ENCODE assay signal across 8 mouse cellular contexts in genomic region chr11:97363644-97363995, GRCm38 (mm10). TPM values are rescaled to one million over a fixed set of nuclear protein-coding genes. Genes with fewer than 3 reads are reported as not detected.
DNase-seq lines count a peak whose midpoint lies in the region; ATAC-seq and TF ChIP-seq lines count a peak whose summit lies in the region.

No protein-coding gene starts in this region.

- ATAC-seq in hindbrain, embryonic 12.5 days (ENCODE audit: low FRiP score), result no peak
- ATAC-seq in liver, embryonic 15.5 days (ENCODE audit: insufficient read depth), result no peak

- intact Hi-C loops in left cerebral cortex, adult 2 months (cut with DNase I), result loop anchor here (2.0 to 10.0 kb wide), 2 partner anchors 37 to 261 kb away; partner anchors contain the start of gene Epop

- TF ChIP-seq CTCF in left cerebral cortex, adult 2 months (IDR thresholded peaks at IDR 0.05), result no peak

- H3K36me3 ChIP-seq in hindbrain, embryonic 12.5 days, result no peaks in the 10 kb centered on the region
- H3K36me3 ChIP-seq in liver, embryonic 15.5 days (replicated peaks), result peaks cover 9% of the 10 kb centered on the region; the same call in 1 of the 2 replicates

- H3K4me3 ChIP-seq in left cerebral cortex, adult 2 months, result peak overlapping the region; percentile 97
- H3K4me3 ChIP-seq in hindbrain, embryonic 12.5 days, result peak overlapping the region; percentile 77
- peak overlapping the region; percentile 97 for H3K4me3 ChIP-seq in liver, embryonic 15.5 days (replicated peaks)

- H3K27me3 ChIP-seq in hindbrain, embryonic 12.5 days, result no peaks in the 10 kb centered on the region
- no peaks in the 10 kb centered on the region for H3K27me3 ChIP-seq in liver, embryonic 15.5 days

- peak overlapping the region; percentile 89 for H3K4me2 ChIP-seq in hindbrain, embryonic 12.5 days (replicated peaks)
- peak overlapping the region; percentile 98 for H3K4me2 ChIP-seq in liver, embryonic 15.5 days

- peak overlapping the region; percentile 94; the same call in 1 of the 2 replicates for H3K27ac ChIP-seq in left cerebral cortex, adult 2 months
- H3K27ac ChIP-seq in hindbrain, embryonic 12.5 days, result no peak overlapping the region
- H3K27ac ChIP-seq in liver, embryonic 15.5 days (replicated peaks), result peak overlapping the region; percentile 85

- H3K9ac ChIP-seq in hindbrain, embryonic 12.5 days, result peak overlapping the region; percentile 97
- H3K9ac ChIP-seq in liver, embryonic 15.5 days, result peak overlapping the region; percentile 99

- 2% methylated on average over 7 of the region's 7 CpGs for WGBS in hindbrain, embryonic 12.5 days
- 2% methylated on average over 7 of the region's 7 CpGs for WGBS in liver, embryonic 15.5 days (ENCODE audit: insufficient replicate concordance)

- no peaks in the 10 kb centered on the region for H3K9me3 ChIP-seq in hindbrain, embryonic 12.5 days (replicated peaks)
- H3K9me3 ChIP-seq in liver, embryonic 15.5 days (replicated peaks), result no peaks in the 10 kb centered on the region

- H3K4me1 ChIP-seq in hindbrain, embryonic 12.5 days, result peaks cover 32% of the 10 kb centered on the region
- H3K4me1 ChIP-seq in liver, embryonic 15.5 days (replicated peaks), result peaks cover 45% of the 10 kb centered on the region

- DNase-seq in left cerebral cortex, adult 2 months (ENCODE audit: extremely low spot score in 1 of 2, low spot score in 2 of 2), result no peak
- DNase-seq in left cerebral cortex, adult 11 months (ENCODE audit: low spot score), result no peak
- DNase-seq in embryo, embryonic 10 days (ENCODE audit: low spot score), result peak; percentile 50
- DNase-seq in yolk sac, embryonic 10.5 days (ENCODE audit: low spot score), result no peak
- no peak for DNase-seq in B cell, adult 2 months
- DNase-seq in adrenal gland, postnatal 36 days, result no peak

RNA-seq across cellular contexts. Expression of gene Socs7, which starts 1.3 kb away (rescaled TPM):
- 10 to 100 TPM; 87.2 to 91.9 TPM for total RNA-seq in left cerebral cortex, adult 2 months (2021)
- 7.0 and 9.1 TPM in 2 replicates for polyA plus RNA-seq in hindbrain, embryonic 12.5 days (2016; fragmentation: Nextera tagmentation; extraction: Ambion mirVana)
- polyA plus RNA-seq in liver, embryonic 15.5 days (2015; fragmentation: Nextera tagmentation; extraction: Ambion mirVana), result 1.1 and 1.3 TPM in 2 replicates
- total RNA-seq in adrenal gland, postnatal 36 days (2021), result 10 to 100 TPM; 20.6 to 22.1 TPM

RNA-seq across cellular contexts. Expression of gene Gpr179, which starts 11.7 kb away (rescaled TPM):
- total RNA-seq in left cerebral cortex, adult 2 months (2021), result under 1 TPM; 0.18 to 0.37 TPM
- polyA plus RNA-seq in hindbrain, embryonic 12.5 days (2016; fragmentation: Nextera tagmentation; extraction: Ambion mirVana), result 0.17 and 0.22 TPM in 2 replicates
- polyA plus RNA-seq in liver, embryonic 15.5 days (2015; fragmentation: Nextera tagmentation; extraction: Ambion mirVana), result 0.01 TPM in 1 of 2 replicates, not detected in the other
- total RNA-seq in adrenal gland, postnatal 36 days (2021), result 1 to 10 TPM in 1 of 2 experiments, under 1 TPM in 1; 0.93 to 1.2 TPM

RNA-seq across cellular contexts. Expression of gene Mrpl45, which starts 48.1 kb away (rescaled TPM):
- 10 to 100 TPM; 26.4 to 28.2 TPM for total RNA-seq in left cerebral cortex, adult 2 months (2021)
- polyA plus RNA-seq in hindbrain, embryonic 12.5 days (2016; fragmentation: Nextera tagmentation; extraction: Ambion mirVana), result 44.9 and 45.6 TPM in 2 replicates
- 21.4 and 24.4 TPM in 2 replicates for polyA plus RNA-seq in liver, embryonic 15.5 days (2015; fragmentation: Nextera tagmentation; extraction: Ambion mirVana)
- 10 to 100 TPM; 31.5 to 32.3 TPM for total RNA-seq in adrenal gland, postnatal 36 days (2021)

RNA-seq across cellular contexts. Expression of gene Arhgap23, which starts 51.7 kb away (rescaled TPM):
- total RNA-seq in left cerebral cortex, adult 2 months (2021), result 10 to 100 TPM; 64.4 to 78.6 TPM
- polyA plus RNA-seq in hindbrain, embryonic 12.5 days (2016; fragmentation: Nextera tagmentation; extraction: Ambion mirVana), result 9.3 and 10.0 TPM in 2 replicates
- polyA plus RNA-seq in liver, embryonic 15.5 days (2015; fragmentation: Nextera tagmentation; extraction: Ambion mirVana), result 6.6 and 9.4 TPM in 2 replicates
- total RNA-seq in adrenal gland, postnatal 36 days (2021), result 10 to 100 TPM; 28.6 to 37.3 TPM
